Mouse (Mus musculus) spleen, adult 2 months (tissue): ENCODE data around the gene Cbx1.

Experiments used
- CTCF ChIP-seq: fragments of 200-500 bp; IDR thresholded peaks from 2 replicates; pipeline ENCODE4 v1.5.1; 2011; ENCODE audit warnings: mild to moderate bottlenecking, inconsistent platforms; ENCODE audit not compliant: insufficient read depth, insufficient read length, insufficient replicate concordance; ENCODE audit errors: extremely low read depth
- POLR2A ChIP-seq: fragments of 200-500 bp; IDR thresholded peaks from 2 replicates; pipeline ENCODE4 v1.6.1; 2011; ENCODE audit warnings: low read depth, low read length, inconsistent platforms

- TF ChIP-seq CTCF (no peak), POLR2A (no peak)
Observed at GRCm38 (mm10) chr11:96849681-96850467, 60.9 kb downstream of the Cbx1 start, which contains the start of gene Copz2.
